Mouse (Mus musculus) midbrain, embryonic 15.5 days (tissue): ENCODE measurements around the gene Lsm4. TPM values are rescaled to one million over a fixed set of nuclear protein-coding genes. Genes with fewer than 3 reads are reported as not detected.

ENCODE experiments used
- ATAC-seq: fragments of 200-750 bp; cut with Nextera tagmentation; replicated peaks from 2 replicates; pipeline ENCODE4 v1.8.0; 2017; ENCODE audit warnings: moderate TSS enrichment
- H3K27ac ChIP-seq: fragments of 300-500 bp; sonication (generic); 2 replicates; pipeline ENCODE4 v1.5.1; 2015; ENCODE audit warnings: mild to moderate bottlenecking, inconsistent platforms
- H3K27me3 ChIP-seq: fragments of 300-500 bp; sonication (generic); replicated peaks from 2 replicates; pipeline ENCODE4 v1.6.1; 2015; ENCODE audit warnings: inconsistent platforms
- H3K36me3 ChIP-seq: fragments of 300-500 bp; sonication (generic); replicated peaks from 2 replicates; pipeline ENCODE4 v1.6.1; 2015; ENCODE audit warnings: inconsistent platforms
- H3K4me1 ChIP-seq: fragments of 300-500 bp; sonication (generic); 2 replicates; pipeline ENCODE4 v1.6.1; 2015; ENCODE audit warnings: inconsistent platforms
- H3K4me2 ChIP-seq: fragments of 300-500 bp; sonication (generic); 2 replicates; pipeline ENCODE4 v1.6.1; 2015; ENCODE audit warnings: inconsistent platforms, mild to moderate bottlenecking, moderate library complexity
- H3K4me3 ChIP-seq: fragments of 300-500 bp; sonication (generic); 2 replicates; pipeline ENCODE4 v1.5.1; 2015; ENCODE audit warnings: mild to moderate bottlenecking, inconsistent platforms
- H3K9ac ChIP-seq: fragments of 300-500 bp; sonication (generic); 2 replicates; pipeline ENCODE4 v1.6.1; 2015; ENCODE audit warnings: mild to moderate bottlenecking, inconsistent platforms
- H3K9me3 ChIP-seq: fragments of 300-500 bp; sonication (generic); 2 replicates; pipeline ENCODE4 v1.6.1; 2016; ENCODE audit warnings: inconsistent platforms
- WGBS: fragments of 180-500 bp; shearing (Covaris S2); methylation state at CpG from one replicate; pipeline ENCODE4 v1.1.7; 2015; ENCODE audit warnings: mixed read lengths; 5-methylcytosine and 5-hydroxymethylcytosine counted together
- polyA plus RNA-seq: library from polyadenylated mRNA; unstranded; fragments of >200 nt; fragmentation: Nextera tagmentation; extraction: Ambion mirVana; gene quantifications from 2 replicates; pipeline ENCODE4 v1.2.1, GENCODE M21; 2015

The Lsm4 gene
- polyA plus RNA-seq, 1 experiment from 2014 or later, result 175 TPM

GRCm38 (mm10) chr8:70638752-70639151 lies 34.3 kb upstream of the Lsm4 start:
- peaks cover 5% of the 10 kb centered on the region; the same call in 1 of the 2 replicates for H3K4me1 ChIP-seq
- H3K36me3 ChIP-seq, result no peaks in the 10 kb centered on the region
- no peak overlapping the region for H3K27ac ChIP-seq
- H3K27me3 ChIP-seq, result no peaks in the 10 kb centered on the region
- no peak overlapping the region for H3K4me3 ChIP-seq
- H3K9me3 ChIP-seq, result no peaks in the 10 kb centered on the region
- no peak overlapping the region for H3K4me2 ChIP-seq
- WGBS, result 78% methylated on average over 9 of the region's 9 CpGs
- H3K9ac ChIP-seq, result no peak overlapping the region
- ATAC-seq, result no peak

- Histone ChIP-seq H3K9ac (no peak overlapping the region), H3K4me1 (peaks cover 7% of the 10 kb centered on the region), H3K9me3 (no peaks in the 10 kb centered on the region), H3K27ac (no peak overlapping the region), H3K4me2 (no peak overlapping the region), H3K36me3 (no peaks in the 10 kb centered on the region), H3K4me3 (no peak overlapping the region), H3K27me3 (no peaks in the 10 kb centered on the region)
- no peak for ATAC-seq
- WGBS, result 63% methylated on average over 3 of the region's 3 CpGs
Measured at GRCm38 (mm10) chr8:70643019-70643418, 30.0 kb upstream of the Lsm4 start.

- 83% methylated on average over 2 of the region's 2 CpGs for WGBS
- no peak for ATAC-seq
- Histone ChIP-seq H3K9me3 (no peaks in the 10 kb centered on the region), H3K27me3 (no peaks in the 10 kb centered on the region), H3K9ac (no peak overlapping the region), H3K4me1 (peaks cover 10% of the 10 kb centered on the region), H3K4me2 (no peak overlapping the region), H3K4me3 (no peak overlapping the region), H3K27ac (no peak overlapping the region), H3K36me3 (no peaks in the 10 kb centered on the region)
Measured at GRCm38 (mm10) chr8:70644065-70644464, 29.0 kb upstream of the Lsm4 start.

- Histone ChIP-seq H3K27me3 (no peaks in the 10 kb centered on the region), H3K9ac (no peak overlapping the region), H3K36me3 (no peaks in the 10 kb centered on the region), H3K4me3 (no peak overlapping the region), H3K9me3 (no peaks in the 10 kb centered on the region), H3K4me2 (no peak overlapping the region), H3K27ac (no peak overlapping the region), H3K4me1 (peaks cover 15% of the 10 kb centered on the region)
- no peak for ATAC-seq
- 61% methylated on average over 17 of the region's 17 CpGs for whole genome bisulfite sequencing
Measured at GRCm38 (mm10) chr8:70645501-70646224, 27.4 kb upstream of the Lsm4 start.

GRCm38 (mm10) chr8:70646369-70646768 lies 26.7 kb upstream of the Lsm4 start:
- Histone ChIP-seq H3K9me3 (no peaks in the 10 kb centered on the region), H3K27ac (no peak overlapping the region), H3K36me3 (no peaks in the 10 kb centered on the region), H3K4me2 (no peak overlapping the region), H3K4me1 (peaks cover 15% of the 10 kb centered on the region), H3K4me3 (no peak overlapping the region), H3K27me3 (no peaks in the 10 kb centered on the region), H3K9ac (no peak overlapping the region)
- no peak for ATAC-seq
- WGBS, result 74% methylated on average over 6 of the region's 6 CpGs

GRCm38 (mm10) chr8:70646775-70647174 lies 26.3 kb upstream of the Lsm4 start:
- no peak overlapping the region for H3K4me3 ChIP-seq
- no peaks in the 10 kb centered on the region for H3K9me3 ChIP-seq
- H3K27ac ChIP-seq, result no peak overlapping the region
- H3K4me2 ChIP-seq, result no peak overlapping the region
- H3K36me3 ChIP-seq, result no peaks in the 10 kb centered on the region
- H3K9ac ChIP-seq, result no peak overlapping the region
- no peaks in the 10 kb centered on the region for H3K27me3 ChIP-seq
- ATAC-seq, result no peak
- H3K4me1 ChIP-seq, result peaks cover 15% of the 10 kb centered on the region

- Histone ChIP-seq H3K36me3 (no peaks in the 10 kb centered on the region), H3K27me3 (no peaks in the 10 kb centered on the region), H3K27ac (0 out of 2 replicates have a peak overlapping the region, but pooled peaks have one; percentile 32), H3K4me2 (no peak overlapping the region), H3K9ac (no peak overlapping the region), H3K4me3 (no peak overlapping the region), H3K9me3 (no peaks in the 10 kb centered on the region), H3K4me1 (peaks cover 15% of the 10 kb centered on the region)
- ATAC-seq, result no peak
- 70% methylated on average over 8 of the region's 8 CpGs for WGBS
Measured at GRCm38 (mm10) chr8:70647343-70648163, 25.5 kb upstream of the Lsm4 start.

- H3K4me1 ChIP-seq, result peaks cover 15% of the 10 kb centered on the region
- H3K4me3 ChIP-seq, result no peak overlapping the region
- no peak overlapping the region for H3K9ac ChIP-seq
- H3K27ac ChIP-seq, result no peak overlapping the region
- ATAC-seq, result no peak
- no peaks in the 10 kb centered on the region for H3K9me3 ChIP-seq
- no peaks in the 10 kb centered on the region for H3K27me3 ChIP-seq
- no peak overlapping the region for H3K4me2 ChIP-seq
- H3K36me3 ChIP-seq, result no peaks in the 10 kb centered on the region
- 30% methylated on average over 1 of the region's 1 CpGs for WGBS
Measured at GRCm38 (mm10) chr8:70648164-70648442, 24.9 kb upstream of the Lsm4 start.

GRCm38 (mm10) chr8:70648921-70649320 lies 24.1 kb upstream of the Lsm4 start:
- H3K4me1 ChIP-seq, result peaks cover 15% of the 10 kb centered on the region
- no peaks in the 10 kb centered on the region for H3K36me3 ChIP-seq
- no peak overlapping the region for H3K4me2 ChIP-seq
- no peak overlapping the region for H3K9ac ChIP-seq
- no peaks in the 10 kb centered on the region for H3K9me3 ChIP-seq
- no peak for ATAC-seq
- 66% methylated on average over 3 of the region's 3 CpGs for WGBS
- no peaks in the 10 kb centered on the region for H3K27me3 ChIP-seq
- H3K4me3 ChIP-seq, result no peak overlapping the region
- peak overlapping the region; percentile 51 for H3K27ac ChIP-seq

- H3K9me3 ChIP-seq, result no peaks in the 10 kb centered on the region
- no peak overlapping the region for H3K9ac ChIP-seq
- peaks cover 15% of the 10 kb centered on the region for H3K4me1 ChIP-seq
- H3K4me3 ChIP-seq, result no peak overlapping the region
- no peaks in the 10 kb centered on the region for H3K27me3 ChIP-seq
- WGBS, result 41% methylated on average over 4 of the region's 4 CpGs
- H3K36me3 ChIP-seq, result no peaks in the 10 kb centered on the region
- no peak overlapping the region for H3K4me2 ChIP-seq
- H3K27ac ChIP-seq, result peak overlapping the region; percentile 51
- peak; percentile 72 for ATAC-seq
Measured at GRCm38 (mm10) chr8:70649324-70649723, 23.7 kb upstream of the Lsm4 start.

- ATAC-seq, result no peak
- no peak overlapping the region for H3K27ac ChIP-seq
Measured at GRCm38 (mm10) chr8:70650351-70650750, 22.7 kb upstream of the Lsm4 start.

GRCm38 (mm10) chr8:70653226-70653625 lies 19.8 kb upstream of the Lsm4 start:
- Histone ChIP-seq H3K4me1 (peaks cover 15% of the 10 kb centered on the region), H3K4me2 (no peak overlapping the region), H3K4me3 (no peak overlapping the region), H3K36me3 (no peaks in the 10 kb centered on the region), H3K9me3 (no peaks in the 10 kb centered on the region), H3K27ac (no peak overlapping the region), H3K27me3 (no peaks in the 10 kb centered on the region), H3K9ac (no peak overlapping the region)
- 59% methylated on average over 2 of the region's 2 CpGs for WGBS
- ATAC-seq, result no peak

More at GRCm38 (mm10) chr8:70650351-70650750, 22.7 kb upstream of the Lsm4 start:
- Histone ChIP-seq H3K4me1 (peaks cover 15% of the 10 kb centered on the region), H3K9ac (no peak overlapping the region), H3K27me3 (no peaks in the 10 kb centered on the region), H3K36me3 (no peaks in the 10 kb centered on the region), H3K4me2 (no peak overlapping the region), H3K4me3 (no peak overlapping the region), H3K9me3 (no peaks in the 10 kb centered on the region)
- 95% methylated on average over 17 of the region's 17 CpGs for WGBS

- Histone ChIP-seq H3K36me3 (no peaks in the 10 kb centered on the region), H3K27ac (no peak overlapping the region), H3K4me2 (no peak overlapping the region), H3K4me3 (no peak overlapping the region), H3K4me1 (peaks cover 20% of the 10 kb centered on the region), H3K9ac (no peak overlapping the region), H3K27me3 (no peaks in the 10 kb centered on the region), H3K9me3 (no peaks in the 10 kb centered on the region)
- no peak for ATAC-seq
- WGBS, result 70% methylated on average over 1 of the region's 1 CpGs
Measured at GRCm38 (mm10) chr8:70654121-70654520, 18.9 kb upstream of the Lsm4 start.
